Mouse (Mus musculus): ENCODE results near the gene Rgs19. TPM values are rescaled to one million over a fixed set of nuclear protein-coding genes. Genes with fewer than 3 reads are reported as not detected.

The Rgs19 gene
- polyA plus RNA-seq, 1 experiment: 25.7 TPM

DNA sequence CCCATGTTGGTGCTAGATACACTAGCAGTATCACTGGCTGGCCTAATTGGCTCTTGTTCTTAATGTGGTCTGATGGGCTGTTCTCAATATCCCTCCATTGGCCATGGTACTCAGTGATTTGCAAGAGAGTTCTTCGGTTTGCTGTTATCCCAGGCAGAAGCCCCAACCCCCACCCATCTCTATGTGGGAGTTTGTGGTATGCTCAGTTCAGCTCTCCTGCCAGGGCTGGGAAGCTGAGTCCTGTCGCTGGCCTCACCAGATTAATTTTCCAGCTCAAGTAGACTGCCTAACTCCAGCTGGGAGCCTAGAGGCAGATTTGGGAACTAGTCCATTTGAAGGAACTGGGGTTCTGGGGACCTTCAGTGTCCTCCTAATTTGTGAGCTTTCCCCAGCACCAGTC is 36.3 kb downstream of the Rgs19 start:
- H3K36me3 ChIP-seq (ENCODE audit: control insufficient read depth, insufficient read depth, low read length): no peaks in the 10 kb centered on the region; the same call in 1 of the 2 replicates
- H3K27me3 ChIP-seq (ENCODE audit: control insufficient read depth, insufficient read depth, low read length): no peaks in the 10 kb centered on the region
- no peak overlapping the region for H3K4me3 ChIP-seq (ENCODE audit: control insufficient read depth, low read depth, low read length)
- no peak for TF ChIP-seq CTCF (IDR thresholded peaks at IDR 0.05; ENCODE audit: control insufficient read depth, insufficient read depth, insufficient replicate concordance, low read depth, low read length)
- TF ChIP-seq POLR2A (IDR thresholded peaks at IDR 0.05; ENCODE audit: control insufficient read depth, low read depth, low read length): no peak
- H3K4me1 ChIP-seq (ENCODE audit: control insufficient read depth, insufficient read depth, low read length): peaks cover 9% of the 10 kb centered on the region
- H3K27ac ChIP-seq (ENCODE audit: control insufficient read depth, insufficient read depth, low read depth, low read length): no peak overlapping the region

GRCm38 (mm10) chr2:181656734-181657133 is 37.0 kb downstream of the Rgs19 start, which contains the start of gene Gm29797:
TSS of gene Gm29797 (plus strand) at chr2:181657034.
- TF ChIP-seq CTCF (IDR thresholded peaks at IDR 0.05; ENCODE audit: control insufficient read depth, insufficient read depth, insufficient replicate concordance, low read depth, low read length): no peak
- no peak for TF ChIP-seq POLR2A (IDR thresholded peaks at IDR 0.05; ENCODE audit: control insufficient read depth, low read depth, low read length)
- no peak within 1 kb of the TSS for H3K27ac ChIP-seq (ENCODE audit: control insufficient read depth, insufficient read depth, low read depth, low read length)
- H3K27me3 ChIP-seq (ENCODE audit: control insufficient read depth, insufficient read depth, low read length): no peaks in the 10 kb centered on the region
- peaks cover 9% of the 10 kb centered on the region for H3K4me1 ChIP-seq (ENCODE audit: control insufficient read depth, insufficient read depth, low read length)
- no peak within 1 kb of the TSS for H3K4me3 ChIP-seq (ENCODE audit: control insufficient read depth, low read depth, low read length)
- no peaks in the 10 kb centered on the region; the same call in 1 of the 2 replicates for H3K36me3 ChIP-seq (ENCODE audit: control insufficient read depth, insufficient read depth, low read length)

GRCm38 (mm10) chr2:181653523-181653922 is 40.3 kb downstream of the Rgs19 start:
- TF ChIP-seq POLR2A (IDR thresholded peaks at IDR 0.05; ENCODE audit: control insufficient read depth, low read depth, low read length): no peak
- no peak for TF ChIP-seq CTCF (IDR thresholded peaks at IDR 0.05; ENCODE audit: control insufficient read depth, insufficient read depth, insufficient replicate concordance, low read depth, low read length)
- Histone ChIP-seq H3K4me1 (ENCODE audit: control insufficient read depth, insufficient read depth, low read length) (no peaks in the 10 kb centered on the region; the same call in 1 of the 2 replicates), H3K4me3 (ENCODE audit: control insufficient read depth, low read depth, low read length) (no peak overlapping the region), H3K36me3 (ENCODE audit: control insufficient read depth, insufficient read depth, low read length) (no peaks in the 10 kb centered on the region; the same call in 1 of the 2 replicates), H3K27ac (ENCODE audit: control insufficient read depth, insufficient read depth, low read depth, low read length) (no peak overlapping the region), H3K27me3 (ENCODE audit: control insufficient read depth, insufficient read depth, low read length) (no peaks in the 10 kb centered on the region)

DNA sequence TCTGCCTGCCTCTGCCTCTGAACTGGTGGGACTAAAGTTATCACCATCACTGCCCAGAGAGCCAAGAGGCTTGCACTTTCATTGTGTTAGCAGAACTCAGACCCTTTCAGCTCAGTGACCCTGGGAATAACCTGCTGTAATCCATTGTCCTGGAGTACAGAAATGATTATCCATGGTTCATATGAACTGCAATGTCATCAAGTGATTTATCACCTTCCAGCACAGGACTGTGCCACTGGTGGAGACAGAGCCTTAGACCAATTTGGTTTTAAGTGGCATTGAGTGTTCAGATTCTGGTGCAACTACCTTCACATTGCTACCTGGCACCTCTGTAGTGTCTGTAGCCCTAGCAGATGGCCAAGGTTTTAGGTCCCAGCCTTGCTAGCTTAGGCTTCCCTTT is 40.7 kb downstream of the Rgs19 start:
- Histone ChIP-seq H3K27ac (ENCODE audit: control insufficient read depth, insufficient read depth, low read depth, low read length) (no peak overlapping the region), H3K27me3 (ENCODE audit: control insufficient read depth, insufficient read depth, low read length) (no peaks in the 10 kb centered on the region), H3K4me3 (ENCODE audit: control insufficient read depth, low read depth, low read length) (no peak overlapping the region), H3K4me1 (ENCODE audit: control insufficient read depth, insufficient read depth, low read length) (no peaks in the 10 kb centered on the region; the same call in 1 of the 2 replicates), H3K36me3 (ENCODE audit: control insufficient read depth, insufficient read depth, low read length) (no peaks in the 10 kb centered on the region; the same call in 1 of the 2 replicates)
- no peak for TF ChIP-seq CTCF (IDR thresholded peaks at IDR 0.05; ENCODE audit: control insufficient read depth, insufficient read depth, insufficient replicate concordance, low read depth, low read length)
- TF ChIP-seq POLR2A (IDR thresholded peaks at IDR 0.05; ENCODE audit: control insufficient read depth, low read depth, low read length): no peak

DNA sequence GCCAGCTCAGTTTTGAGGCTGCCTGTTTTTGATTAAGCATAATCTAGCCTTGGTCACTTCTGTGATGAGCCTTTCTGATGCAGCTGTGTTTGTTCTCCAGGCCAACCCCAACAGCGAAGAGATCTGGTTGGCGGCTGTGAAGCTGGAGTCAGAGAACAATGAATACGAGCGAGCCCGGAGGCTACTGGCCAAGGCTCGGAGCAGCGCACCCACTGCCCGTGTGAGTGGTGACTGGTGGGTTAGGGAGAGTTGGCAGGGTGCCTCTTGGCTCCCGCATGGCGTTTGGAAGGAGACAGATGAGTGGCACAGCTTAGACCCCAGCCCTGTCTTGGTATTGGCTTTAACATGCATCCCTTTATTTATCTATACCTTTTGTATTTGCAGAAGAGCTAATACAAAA is 44.9 kb downstream of the Rgs19 start:
- H3K4me3 ChIP-seq (ENCODE audit: control insufficient read depth, low read depth, low read length): no peak overlapping the region
- H3K4me1 ChIP-seq (ENCODE audit: control insufficient read depth, insufficient read depth, low read length): no peaks in the 10 kb centered on the region
- no peak for TF ChIP-seq POLR2A (IDR thresholded peaks at IDR 0.05; ENCODE audit: control insufficient read depth, low read depth, low read length)
- no peak for TF ChIP-seq CTCF (IDR thresholded peaks at IDR 0.05; ENCODE audit: control insufficient read depth, insufficient read depth, insufficient replicate concordance, low read depth, low read length)
- H3K36me3 ChIP-seq (ENCODE audit: control insufficient read depth, insufficient read depth, low read length): no peaks in the 10 kb centered on the region; the same call in 1 of the 2 replicates
- no peaks in the 10 kb centered on the region for H3K27me3 ChIP-seq (ENCODE audit: control insufficient read depth, insufficient read depth, low read length)
- H3K27ac ChIP-seq (ENCODE audit: control insufficient read depth, insufficient read depth, low read depth, low read length): no peak overlapping the region

- Histone ChIP-seq H3K27ac (ENCODE audit: control insufficient read depth, insufficient read depth, low read depth, low read length) (no peak overlapping the region), H3K4me3 (ENCODE audit: control insufficient read depth, low read depth, low read length) (no peak overlapping the region), H3K36me3 (ENCODE audit: control insufficient read depth, insufficient read depth, low read length) (no peaks in the 10 kb centered on the region), H3K27me3 (ENCODE audit: control insufficient read depth, insufficient read depth, low read length) (no peaks in the 10 kb centered on the region), H3K4me1 (ENCODE audit: control insufficient read depth, insufficient read depth, low read length) (no peaks in the 10 kb centered on the region)
- TF ChIP-seq CTCF (IDR thresholded peaks at IDR 0.05; ENCODE audit: control insufficient read depth, insufficient read depth, insufficient replicate concordance, low read depth, low read length): no peak
- TF ChIP-seq POLR2A (IDR thresholded peaks at IDR 0.05; ENCODE audit: control insufficient read depth, low read depth, low read length): no peak
Measured at GRCm38 (mm10) chr2:181646626-181647472, 46.9 kb downstream of the Rgs19 start.

- Histone ChIP-seq H3K27me3 (ENCODE audit: control insufficient read depth, insufficient read depth, low read length) (no peaks in the 10 kb centered on the region), H3K36me3 (ENCODE audit: control insufficient read depth, insufficient read depth, low read length) (no peaks in the 10 kb centered on the region), H3K4me3 (ENCODE audit: control insufficient read depth, low read depth, low read length) (no peak overlapping the region), H3K4me1 (ENCODE audit: control insufficient read depth, insufficient read depth, low read length) (no peaks in the 10 kb centered on the region), H3K27ac (ENCODE audit: control insufficient read depth, insufficient read depth, low read depth, low read length) (no peak overlapping the region)
- TF ChIP-seq POLR2A (IDR thresholded peaks at IDR 0.05; ENCODE audit: control insufficient read depth, low read depth, low read length): no peak
- TF ChIP-seq CTCF (IDR thresholded peaks at IDR 0.05; ENCODE audit: control insufficient read depth, insufficient read depth, insufficient replicate concordance, low read depth, low read length): no peak
Measured at GRCm38 (mm10) chr2:181645666-181646065, 48.1 kb downstream of the Rgs19 start.

Measured in testis, adult 2 months (tissue).